Mouse (Mus musculus) neural tube, embryonic 11.5 days (tissue): ENCODE data around the gene Tex36. TPM values are rescaled to one million over a fixed set of nuclear protein-coding genes. Genes with fewer than 3 reads are reported as not detected.

Source experiments
- ATAC-seq: fragments of 200-750 bp; cut with Nextera tagmentation; 2 replicates; pipeline ENCODE4 v1.8.0; 2017; ENCODE audit warnings: moderate number of reproducible peaks, mild to moderate bottlenecking, moderate TSS enrichment, moderate library complexity; ENCODE audit not compliant: insufficient read depth, low FRiP score, low TSS enrichment
- DNase-seq: peaks from one replicate; pipeline ENCODE4 v3.0.0-alpha.2; 2015; ENCODE audit warnings: low spot score
- H3K27ac ChIP-seq: fragments of 300-500 bp; sonication (generic); 2 replicates; pipeline ENCODE4 v1.5.1; 2014; ENCODE audit warnings: low read depth, mild to moderate bottlenecking, low read length
- H3K27me3 ChIP-seq: fragments of 300-500 bp; sonication (generic); 2 replicates; pipeline ENCODE4 v1.6.1; 2014; ENCODE audit warnings: mild to moderate bottlenecking, low read length, mixed read lengths; ENCODE audit not compliant: control insufficient read depth, insufficient read depth
- H3K36me3 ChIP-seq: fragments of 300-500 bp; sonication (generic); 2 replicates; pipeline ENCODE4 v1.6.1; 2014; ENCODE audit warnings: mild to moderate bottlenecking, low read length, moderate library complexity, mixed read lengths; ENCODE audit not compliant: control insufficient read depth, insufficient read depth
- H3K4me1 ChIP-seq: fragments of 300-500 bp; sonication (generic); 2 replicates; pipeline ENCODE4 v1.6.1; 2014; ENCODE audit warnings: low read length, mixed read lengths; ENCODE audit not compliant: control insufficient read depth, insufficient read depth
- H3K4me2 ChIP-seq: fragments of 300-500 bp; sonication (generic); 2 replicates; pipeline ENCODE4 v1.6.1; 2014; ENCODE audit warnings: low read depth, mild to moderate bottlenecking, moderate library complexity
- H3K4me3 ChIP-seq: fragments of 300-500 bp; sonication (generic); 2 replicates; pipeline ENCODE4 v1.5.1; 2014; ENCODE audit warnings: low read depth, low read length
- H3K9ac ChIP-seq: fragments of 300-500 bp; sonication (generic); 2 replicates; pipeline ENCODE4 v1.6.1; 2014; ENCODE audit warnings: mild to moderate bottlenecking, low read length
- H3K9me3 ChIP-seq: fragments of 300-500 bp; sonication (generic); 2 replicates; pipeline ENCODE4 v1.6.1; 2016; ENCODE audit warnings: low read length; ENCODE audit not compliant: control insufficient read depth
- WGBS: fragments of 180-500 bp; shearing (Covaris S2); extraction: QIAGEN DNeasy Blood & Tissue Kit; methylation state at CpG from one replicate; pipeline ENCODE4 v1.1.7; 2014; 5-methylcytosine and 5-hydroxymethylcytosine counted together
- polyA plus RNA-seq: library from polyadenylated mRNA; unstranded; fragments of >200 nt; fragmentation: Nextera tagmentation; extraction: Ambion mirVana; gene quantifications from 2 replicates; pipeline ENCODE4 v1.2.1, GENCODE M21; 2014

Gene Tex36
- polyA plus RNA-seq, 1 experiment from 2014 or later: not detected

- H3K36me3 ChIP-seq: no peaks in the 10 kb centered on the region
- H3K27me3 ChIP-seq: no peaks in the 10 kb centered on the region
- 67% methylated on average over 6 of the region's 6 CpGs for whole genome bisulfite sequencing
- no peak overlapping the region for H3K4me3 ChIP-seq
- H3K4me2 ChIP-seq: no peak overlapping the region
- H3K9me3 ChIP-seq: no peaks in the 10 kb centered on the region
- H3K9ac ChIP-seq: no peak overlapping the region
- H3K4me1 ChIP-seq: no peaks in the 10 kb centered on the region
- H3K27ac ChIP-seq: no peak overlapping the region
- DNase-seq: no peak
- ATAC-seq: no peak
These were observed 25.7 kb downstream of the Tex36 start for GRCm38 (mm10) chr7:133576281-133576680.

GRCm38 (mm10) chr7:133571927-133572326, 30.0 kb downstream of the Tex36 start:
- no peak overlapping the region for H3K4me2 ChIP-seq
- H3K27ac ChIP-seq: no peak overlapping the region
- 60% methylated on average over 3 of the region's 3 CpGs for WGBS
- no peak overlapping the region for H3K9ac ChIP-seq
- H3K9me3 ChIP-seq: no peaks in the 10 kb centered on the region
- H3K4me3 ChIP-seq: no peak overlapping the region
- no peaks in the 10 kb centered on the region for H3K36me3 ChIP-seq
- DNase-seq: no peak
- H3K4me1 ChIP-seq: no peaks in the 10 kb centered on the region
- H3K27me3 ChIP-seq: no peaks in the 10 kb centered on the region
- no peak for ATAC-seq

- no peaks in the 10 kb centered on the region for H3K9me3 ChIP-seq
- DNase-seq (no peak), ATAC-seq (no peak)
- no peak overlapping the region for H3K4me2 ChIP-seq
- no peaks in the 10 kb centered on the region for H3K27me3 ChIP-seq
- H3K4me3 ChIP-seq: no peak overlapping the region
- no peaks in the 10 kb centered on the region for H3K4me1 ChIP-seq
- H3K27ac ChIP-seq: no peak overlapping the region
- H3K36me3 ChIP-seq: no peaks in the 10 kb centered on the region
- H3K9ac ChIP-seq: no peak overlapping the region
- WGBS: 67% methylated on average over 16 of the region's 16 CpGs
These were observed 32.6 kb downstream of the Tex36 start for GRCm38 (mm10) chr7:133569194-133569880.

- Histone ChIP-seq H3K27me3 (no peaks in the 10 kb centered on the region), H3K27ac (no peak overlapping the region), H3K4me3 (no peak overlapping the region), H3K9me3 (no peaks in the 10 kb centered on the region), H3K4me2 (no peak overlapping the region), H3K9ac (no peak overlapping the region), H3K36me3 (no peaks in the 10 kb centered on the region), H3K4me1 (no peaks in the 10 kb centered on the region)
- WGBS: 90% methylated on average over 8 of the region's 8 CpGs
- DNase-seq (no peak), ATAC-seq (no peak)
These were observed 37.4 kb downstream of the Tex36 start for GRCm38 (mm10) chr7:133564600-133564999.

- DNase-seq (no peak), ATAC-seq (no peak)
- 84% methylated on average over 3 of the region's 3 CpGs for WGBS
- no peaks in the 10 kb centered on the region for H3K27me3 ChIP-seq
- no peak overlapping the region for H3K27ac ChIP-seq
- H3K4me2 ChIP-seq: no peak overlapping the region
- H3K4me1 ChIP-seq: no peaks in the 10 kb centered on the region
- H3K36me3 ChIP-seq: no peaks in the 10 kb centered on the region
- no peaks in the 10 kb centered on the region for H3K9me3 ChIP-seq
- no peak overlapping the region for H3K9ac ChIP-seq
- H3K4me3 ChIP-seq: no peak overlapping the region
These were observed 38.7 kb downstream of the Tex36 start for GRCm38 (mm10) chr7:133563175-133563824.

- no peak for ATAC-seq
- Histone ChIP-seq H3K9me3 (no peaks in the 10 kb centered on the region), H3K4me1 (no peaks in the 10 kb centered on the region), H3K4me3 (no peak overlapping the region), H3K27ac (no peak overlapping the region), H3K4me2 (no peak overlapping the region), H3K36me3 (no peaks in the 10 kb centered on the region), H3K27me3 (no peaks in the 10 kb centered on the region), H3K9ac (no peak overlapping the region)
- 60% methylated on average over 8 of the region's 8 CpGs for WGBS
- DNase-seq: peak; percentile 34
These were observed 46.0 kb downstream of the Tex36 start for GRCm38 (mm10) chr7:133555786-133556492.

- Histone ChIP-seq H3K4me3 (no peak overlapping the region), H3K9me3 (no peaks in the 10 kb centered on the region), H3K27me3 (no peaks in the 10 kb centered on the region), H3K9ac (no peak overlapping the region), H3K27ac (no peak overlapping the region), H3K4me1 (no peaks in the 10 kb centered on the region), H3K36me3 (no peaks in the 10 kb centered on the region), H3K4me2 (no peak overlapping the region)
- ATAC-seq (no peak), DNase-seq (no peak)
- 89% methylated on average over 7 of the region's 7 CpGs for WGBS
These were observed 49.5 kb downstream of the Tex36 start for GRCm38 (mm10) chr7:133552306-133552991.

- Histone ChIP-seq H3K27me3 (no peaks in the 10 kb centered on the region), H3K9me3 (no peaks in the 10 kb centered on the region), H3K27ac (no peak overlapping the region), H3K4me1 (no peaks in the 10 kb centered on the region), H3K4me2 (no peak overlapping the region), H3K36me3 (no peaks in the 10 kb centered on the region), H3K9ac (no peak overlapping the region), H3K4me3 (no peak overlapping the region)
- DNase-seq (no peak), ATAC-seq (no peak)
- 65% methylated on average over 2 of the region's 2 CpGs for WGBS
These were observed 51.0 kb downstream of the Tex36 start for GRCm38 (mm10) chr7:133551000-133551399.
